Mouse (Mus musculus): ENCODE data around the gene Adam12.

GRCm38 (mm10) chr7:133946113-133946512 lies 285.8 kb downstream of the Adam12 start:
- TF ChIP-seq CTCF (conservative IDR thresholded peaks at IDR 0.05; ENCODE audit: insufficient read depth, insufficient read length, low read depth, low read length) (no peak), POLR2A (IDR thresholded peaks at IDR 0.05; ENCODE audit: low read depth, low read length) (no peak)
